Mouse (Mus musculus) lung, postnatal 14 days (tissue): ENCODE results near the gene Cdh23.

Experiments
- DNase-seq: peaks from one replicate; pipeline ENCODE4 v3.0.0; 2021

Gene Cdh23

GRCm38 (mm10) chr10:60354881-60355677, 341.2 kb downstream of the Cdh23 start:
- DNase-seq = no peak

- DNase-seq = no peak
These were observed 342.3 kb downstream of the Cdh23 start for GRCm38 (mm10) chr10:60354003-60354325.

GRCm38 (mm10) chr10:60353241-60354002, 342.9 kb downstream of the Cdh23 start:
- no peak for DNase-seq

GRCm38 (mm10) chr10:60351761-60352455, 344.4 kb downstream of the Cdh23 start:
- peak; percentile 78 for DNase-seq

GRCm38 (mm10) chr10:60351248-60351647, 345.0 kb downstream of the Cdh23 start:
- DNase-seq = peak; percentile 41

- DNase-seq = peak; percentile 96
These were observed 345.5 kb downstream of the Cdh23 start for GRCm38 (mm10) chr10:60350805-60351167.

- DNase-seq = no peak
These were observed 346.0 kb downstream of the Cdh23 start for GRCm38 (mm10) chr10:60350077-60350804.

- no peak for DNase-seq
These were observed 346.6 kb downstream of the Cdh23 start for GRCm38 (mm10) chr10:60349644-60350043.

- DNase-seq = peak; percentile 75
These were observed 347.2 kb downstream of the Cdh23 start for GRCm38 (mm10) chr10:60349056-60349455.

- DNase-seq = no peak
These were observed 348.3 kb downstream of the Cdh23 start for GRCm38 (mm10) chr10:60347768-60348610.

GRCm38 (mm10) chr10:60346701-60347405, 349.4 kb downstream of the Cdh23 start, which contains the start of gene Vsir:
TSS of gene Vsir (plus strand) at chr10:60346851.
- DNase-seq = peak; percentile 89

- no peak for DNase-seq
These were observed 350.2 kb downstream of the Cdh23 start for GRCm38 (mm10) chr10:60346056-60346455.

- no peak for DNase-seq
These were observed 352.2 kb downstream of the Cdh23 start for GRCm38 (mm10) chr10:60344111-60344510.

- no peak for DNase-seq
These were observed 354.8 kb downstream of the Cdh23 start for GRCm38 (mm10) chr10:60341528-60341927.

GRCm38 (mm10) chr10:60335021-60335420, 361.3 kb downstream of the Cdh23 start:
- no peak for DNase-seq

GRCm38 (mm10) chr10:60334583-60334982, 361.7 kb downstream of the Cdh23 start:
- DNase-seq = no peak

GRCm38 (mm10) chr10:60328963-60329650, 367.2 kb downstream of the Cdh23 start:
- no peak for DNase-seq

GRCm38 (mm10) chr10:60316166-60316565, 380.1 kb downstream of the Cdh23 start:
- DNase-seq = no peak

- DNase-seq = no peak
These were observed 382.7 kb downstream of the Cdh23 start for GRCm38 (mm10) chr10:60313606-60314005.

- no peak for DNase-seq
These were observed 385.7 kb downstream of the Cdh23 start for GRCm38 (mm10) chr10:60310629-60311028.
